Mouse (Mus musculus) MEL (cell line): ENCODE results near the gene Tyro3. TPM values are rescaled to one million over a fixed set of nuclear protein-coding genes. Genes with fewer than 3 reads are reported as not detected.

Source experiments
- DNase-seq: peaks from one replicate; pipeline ENCODE4 v3.0.0; 2011; ENCODE audit warnings: low read depth, low spot score
- H3K27ac ChIP-seq: 2 replicates; pipeline ENCODE4 v1.5.1; 2012; ENCODE audit warnings: low read depth, mild to moderate bottlenecking, control low read depth, low read length, moderate library complexity; ENCODE audit not compliant: control insufficient read depth
- H3K27me3 ChIP-seq, 2 experiments: fragments of 150-350 bp in 1 of 2; sonication (generic) in 1 of 2; 2 replicates each; pipeline ENCODE4 v1.6.1; 2012; ENCODE audit warnings: low read length in 2 of 2, mild to moderate bottlenecking in 2 of 2, improper control_type of control experiment in 1 of 2, moderate library complexity in 1 of 2; ENCODE audit not compliant: insufficient read depth in 2 of 2, control insufficient read depth in 1 of 2
- H3K36me3 ChIP-seq, 2 experiments: 2 replicates each; pipeline ENCODE4 v1.6.1; 2012 to 2014; ENCODE audit warnings: low read length in 2 of 2, improper control_type of control experiment in 1 of 2, inconsistent platforms in 1 of 2, mild to moderate bottlenecking in 1 of 2; ENCODE audit not compliant: insufficient read depth in 2 of 2, control insufficient read depth in 1 of 2
- H3K4me1 ChIP-seq, 2 experiments: fragments of 150-350 bp in 1 of 2; sonication (generic) in 1 of 2; 2 replicates each; pipeline ENCODE4 v1.6.1; 2012; ENCODE audit warnings: low read length in 2 of 2, improper control_type of control experiment in 1 of 2, mild to moderate bottlenecking in 1 of 2; ENCODE audit not compliant: insufficient read depth in 2 of 2, control insufficient read depth in 1 of 2
- H3K4me3 ChIP-seq, 2 experiments: fragments of 150-350 bp in 1 of 2; sonication (generic) in 1 of 2; 2 replicates each; pipeline ENCODE4 v1.5.1; 2012; ENCODE audit warnings: low read depth in 2 of 2, low read length in 2 of 2, mild to moderate bottlenecking in 2 of 2, moderate library complexity in 2 of 2, control low read depth in 1 of 2, improper control_type of control experiment in 1 of 2; ENCODE audit not compliant: control insufficient read depth in 1 of 2, insufficient read depth in 1 of 2
- H3K79me2 ChIP-seq: 2 replicates; pipeline ENCODE4 v1.6.1; 2012; ENCODE audit warnings: mild to moderate bottlenecking, low read length, moderate library complexity; ENCODE audit not compliant: control insufficient read depth, poor library complexity, insufficient read depth
- H3K9ac ChIP-seq: 2 replicates; pipeline ENCODE4 v1.6.1; 2012; ENCODE audit warnings: low read depth, mild to moderate bottlenecking, control low read depth, low read length, moderate library complexity; ENCODE audit not compliant: control insufficient read depth, poor library complexity, severe bottlenecking
- H3K9me3 ChIP-seq: fragments of 150-350 bp; sonication (generic); replicated peaks from 2 replicates; pipeline ENCODE4 v1.6.1; 2012; ENCODE audit warnings: mild to moderate bottlenecking, low read length, improper control_type of control experiment, moderate library complexity; ENCODE audit not compliant: insufficient read depth
- CHD1 ChIP-seq: IDR thresholded peaks from 2 replicates; pipeline ENCODE4 v1.6.1; 2012; ENCODE audit warnings: low read depth, mild to moderate bottlenecking, inconsistent platforms, low read length, improper control_type of control experiment
- CHD2 ChIP-seq: IDR thresholded peaks from 2 replicates; pipeline ENCODE4 v1.6.1; 2011; ENCODE audit warnings: low read length, improper control_type of control experiment
- CTCF ChIP-seq, 3 experiments: IDR thresholded peaks in 2 of 3; conservative IDR thresholded peaks in 1 of 3; 2 replicates each; pipeline ENCODE4 v1.5.1; 2011 to 2012; ENCODE audit warnings: low read length in 3 of 3, low read depth in 2 of 3, mild to moderate bottlenecking in 2 of 3, improper control_type of control experiment in 1 of 3, inconsistent platforms in 1 of 3, mixed read lengths in 1 of 3, moderate library complexity in 1 of 3; ENCODE audit not compliant: control insufficient read depth in 1 of 3, insufficient read depth in 1 of 3, poor library complexity in 1 of 3, severe bottlenecking in 1 of 3
- ELF1 ChIP-seq: IDR thresholded peaks from 2 replicates; pipeline ENCODE4 v1.6.1; 2014; ENCODE audit warnings: low read depth, mild to moderate bottlenecking, inconsistent platforms, low read length, improper control_type of control experiment, moderate library complexity
- GABPA ChIP-seq: IDR thresholded peaks from 2 replicates; pipeline ENCODE4 v1.6.1; 2012; ENCODE audit warnings: low read depth, mild to moderate bottlenecking, inconsistent platforms, low read length, improper control_type of control experiment, moderate library complexity
- GATA1 ChIP-seq: IDR thresholded peaks from 2 replicates; pipeline ENCODE4 v1.6.1; 2011; ENCODE audit warnings: low read depth, low read length, improper control_type of control experiment
- JUND ChIP-seq: IDR thresholded peaks from 2 replicates; pipeline ENCODE4 v1.6.1; 2011; ENCODE audit warnings: low read depth, mild to moderate bottlenecking, improper control_type of control experiment, low read length
- MAX ChIP-seq: IDR thresholded peaks from 2 replicates; pipeline ENCODE4 v1.6.1; 2011; ENCODE audit warnings: low read length, improper control_type of control experiment
- MAZ ChIP-seq: IDR thresholded peaks from 2 replicates; pipeline ENCODE4 v1.6.1; 2012; ENCODE audit warnings: low read depth, mild to moderate bottlenecking, inconsistent platforms, low read length, improper control_type of control experiment
- MYC ChIP-seq: IDR thresholded peaks from 2 replicates; pipeline ENCODE4 v1.6.1; 2011; ENCODE audit warnings: low read depth, mild to moderate bottlenecking, low read length, improper control_type of control experiment, moderate library complexity
- NELFE ChIP-seq: IDR thresholded peaks from 2 replicates; pipeline ENCODE4 v1.6.1; 2011; ENCODE audit warnings: low read depth, low read length, improper control_type of control experiment
- POLR2A ChIP-seq, 2 experiments: IDR thresholded peaks; 2 replicates each; pipeline ENCODE4 v1.6.1; 2011 to 2012; ENCODE audit warnings: low read length in 2 of 2, mild to moderate bottlenecking in 2 of 2, control low read depth in 1 of 2, improper control_type of control experiment in 1 of 2, low read depth in 1 of 2, moderate library complexity in 1 of 2; ENCODE audit not compliant: control insufficient read depth in 1 of 2, insufficient read depth in 1 of 2, poor library complexity in 1 of 2
- POLR2AphosphoS5 ChIP-seq: IDR thresholded peaks from 2 replicates; pipeline ENCODE4 v1.6.1; 2012; ENCODE audit warnings: low read depth, borderline replicate concordance, mild to moderate bottlenecking, inconsistent platforms, low read length, moderate library complexity, mixed read lengths
- RCOR1 ChIP-seq: IDR thresholded peaks from 2 replicates; pipeline ENCODE4 v1.6.1; 2012; ENCODE audit warnings: low read depth, mild to moderate bottlenecking, inconsistent platforms, low read length, improper control_type of control experiment
- SMC3 ChIP-seq: IDR thresholded peaks from 2 replicates; pipeline ENCODE4 v1.6.1; 2011; ENCODE audit warnings: low read depth, low read length, improper control_type of control experiment
- TBP ChIP-seq: IDR thresholded peaks from 2 replicates; pipeline ENCODE4 v1.8.0; 2011; ENCODE audit warnings: low read depth, low read length, improper control_type of control experiment
- UBTF ChIP-seq: IDR thresholded peaks from 2 replicates; pipeline ENCODE4 v1.6.1; 2012; ENCODE audit warnings: low read depth, mild to moderate bottlenecking, inconsistent platforms, low read length, improper control_type of control experiment, moderate library complexity, borderline replicate concordance; ENCODE audit not compliant: insufficient read depth
- USF1 ChIP-seq: IDR thresholded peaks from 2 replicates; pipeline ENCODE4 v1.6.1; 2014; ENCODE audit warnings: low read depth, mild to moderate bottlenecking, inconsistent platforms, low read length, improper control_type of control experiment, moderate library complexity
- USF2 ChIP-seq, 2 experiments: IDR thresholded peaks; 2 replicates each; pipeline ENCODE4 v1.6.1; 2011 to 2012; ENCODE audit warnings: improper control_type of control experiment in 2 of 2, low read length in 2 of 2, borderline replicate concordance in 1 of 2, inconsistent platforms in 1 of 2, low read depth in 1 of 2, mild to moderate bottlenecking in 1 of 2; ENCODE audit not compliant: insufficient read depth in 1 of 2
- ZMIZ1 ChIP-seq: IDR thresholded peaks from 2 replicates; pipeline ENCODE4 v1.6.1; 2012; ENCODE audit warnings: low read depth, mild to moderate bottlenecking, inconsistent platforms, low read length, improper control_type of control experiment, moderate library complexity
- polyA plus RNA-seq, 2 experiments: library from polyadenylated mRNA; stranded (reverse) in 1 of 2; unstranded in 1 of 2; fragments of >175 nt in 1 of 2; fragments of >200 nt in 1 of 2; gene quantifications; 2 replicates each; pipeline versions ENCODE4 v1.2.1 to v1.2.4; 2012; ENCODE audit warnings: low replicate concordance in 2 of 2, low read depth in 1 of 2; ENCODE audit not compliant: insufficient read length in 2 of 2, insufficient read depth in 1 of 2, missing spikeins in 1 of 2
- total RNA-seq: library from RNA; depleted of rRNA; stranded (reverse); fragments of 300-350 nt; gene quantifications from 2 replicates; pipeline ENCODE4 v1.2.3, GENCODE M21; 2012

Gene Tyro3
- total and polyA plus RNA-seq, 3 experiments, result 11.2 to 15.2 TPM; not detected in 1

GRCm38 (mm10) chr2:119803618-119804274 lies 6.2 kb downstream of the Tyro3 start:
- no peak overlapping the region for H3K27ac ChIP-seq
- peaks cover under 1 to 2% of the 10 kb centered on the region in 2 experiments; a peak in 3 of 4 replicates for H3K4me1 ChIP-seq
- TF ChIP-seq CHD2 (no peak), TBP (no peak), ZMIZ1 (no peak), ELF1 (no peak), GABPA (no peak), USF1 (no peak), CTCF (IDR thresholded peaks at IDR 0.05 in 2 of 3, conservative IDR thresholded peaks at IDR 0.05 in 1 of 3; ENCODE audit: control insufficient read depth in 1 of 3, insufficient read depth in 1 of 3, low read depth in 2 of 3, low read length in 3 of 3, poor library complexity in 1 of 3, severe bottlenecking in 1 of 3) (no peak), JUND (no peak), CHD1 (no peak), USF2 (IDR thresholded peaks at IDR 0.05; ENCODE audit: borderline replicate concordance in 1 of 2, insufficient read depth in 1 of 2, low read depth in 1 of 2, low read length in 2 of 2) (no peak), UBTF (no peak), SMC3 (no peak), NELFE (no peak), POLR2AphosphoS5 (no peak), GATA1 (no peak), MAX (no peak)
- H3K4me3 ChIP-seq, result no peak overlapping the region
- no peak overlapping the region for H3K9ac ChIP-seq
- peaks cover 3% of the 10 kb centered on the region; the same call in 1 of the 2 replicates for H3K79me2 ChIP-seq
- no peak for DNase-seq
- H3K27me3 ChIP-seq, result no peaks in the 10 kb centered on the region
- H3K36me3 ChIP-seq, result no peaks in the 10 kb centered on the region
- no peaks in the 10 kb centered on the region for H3K9me3 ChIP-seq

DNA sequence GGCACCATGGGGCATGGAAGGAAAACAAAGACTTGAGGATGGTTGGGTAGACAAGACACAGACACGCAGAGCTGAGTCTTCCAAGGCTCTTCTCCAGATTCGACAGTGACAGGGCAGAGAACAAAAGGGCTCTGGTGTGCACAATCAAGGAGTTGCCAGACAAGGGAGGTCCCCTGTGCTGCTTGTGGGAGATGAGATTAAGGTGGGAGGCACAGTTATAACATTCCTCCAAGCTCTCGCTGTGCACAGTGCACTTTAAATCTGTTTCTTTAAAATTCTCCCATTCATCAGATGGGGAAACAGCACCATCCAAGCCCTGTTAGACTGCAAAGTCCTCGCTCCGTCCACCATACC lies 6.7 kb downstream of the Tyro3 start:
- Histone ChIP-seq H3K9me3 (no peaks in the 10 kb centered on the region), H3K27ac (no peak overlapping the region), H3K4me1 (peaks cover 0 to 2% of the 10 kb centered on the region in 2 experiments; a peak in 2 of 4 replicates)
- no peak for TF ChIP-seq MYC
- TF ChIP-seq RCOR1, result no peak
- no peak for TF ChIP-seq MAZ
- TF ChIP-seq POLR2A (IDR thresholded peaks at IDR 0.05; ENCODE audit: control insufficient read depth in 1 of 2, insufficient read depth in 1 of 2, low read depth in 1 of 2, low read length in 2 of 2, poor library complexity in 1 of 2), result no peak
- TF ChIP-seq, all 39 proteins: peak for 0
- no peaks in the 10 kb centered on the region for H3K27me3 ChIP-seq
- H3K36me3 ChIP-seq, result no peaks in the 10 kb centered on the region
- no peak overlapping the region for H3K4me3 ChIP-seq
- DNase-seq, result no peak
- no peak overlapping the region for H3K9ac ChIP-seq
- peaks cover 3% of the 10 kb centered on the region; the same call in 1 of the 2 replicates for H3K79me2 ChIP-seq
